Mouse (Mus musculus) E14TG2a.4 (cell line): ENCODE measurements at regions not wholly inside any gene's neighbourhood (a gene's known extent, or its start where the extent isn't known, plus 50 kb on each side); places are given as distances from the start of the nearest gene placed in this dataset.
A peak's percentile ranks its signal among the peaks of the same experiment; 100 is the strongest.
"Not testable (repeated sequence)": the region's sequence is repeated elsewhere in the genome, so short reads cannot be mapped to it uniquely, and the experiment has no call there.

Experiments
- H3K27me3 ChIP-seq: 2 replicates; pipeline ENCODE4 v1.6.1; 2014; ENCODE audit warnings: low read length, control low read depth; ENCODE audit not compliant: insufficient read depth
- H3K36me3 ChIP-seq: 2 replicates; pipeline ENCODE4 v1.6.1; 2014; ENCODE audit warnings: low read length, control low read depth; ENCODE audit not compliant: insufficient read depth
- H3K4me1 ChIP-seq: replicated peaks from 2 replicates; pipeline ENCODE4 v1.6.1; 2014; ENCODE audit warnings: low read depth, low read length, control low read depth
- H3K4me3 ChIP-seq: replicated peaks from 2 replicates; pipeline ENCODE4 v1.5.1; 2014; ENCODE audit warnings: mild to moderate bottlenecking, low read length
- H3K9me3 ChIP-seq: 2 replicates; pipeline ENCODE4 v1.6.1; 2014; ENCODE audit warnings: low read length, control low read depth
- CTCF ChIP-seq: conservative IDR thresholded peaks from 2 replicates; pipeline ENCODE4 v1.5.1; 2014; ENCODE audit warnings: low read length
- NANOG ChIP-seq: IDR thresholded peaks from 2 replicates; pipeline ENCODE4 v1.6.1; 2014; ENCODE audit warnings: borderline replicate concordance, low read length, mixed read lengths
- POU5F1 ChIP-seq: IDR thresholded peaks from 2 replicates; pipeline ENCODE4 v1.6.1; 2014; ENCODE audit warnings: low read length, borderline replicate concordance

DNA sequence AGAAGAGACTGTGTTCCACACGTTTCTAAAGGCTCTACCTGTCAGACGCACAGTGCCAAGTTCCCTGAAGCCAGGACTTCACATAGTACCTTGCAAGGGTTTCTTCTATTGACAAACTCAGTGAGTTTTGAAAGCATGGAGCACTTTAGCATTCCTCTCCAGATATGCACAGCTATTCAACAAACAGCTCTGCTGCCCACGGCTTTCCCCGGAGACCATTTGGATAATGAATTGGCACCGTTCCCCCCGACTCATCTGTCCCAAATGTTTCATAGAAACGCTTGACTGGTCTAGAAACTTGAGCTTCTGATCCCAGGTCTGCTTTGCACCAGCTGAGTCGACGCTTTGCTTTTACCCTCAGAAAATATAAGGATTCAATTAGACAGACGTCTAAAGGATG is 162.2 kb upstream of the St6galnac5 start:
- Histone ChIP-seq H3K27me3 (no peaks in the 10 kb centered on the region), H3K9me3 (no peaks in the 10 kb centered on the region), H3K4me3 (no peak overlapping the region), H3K4me1 (no peaks in the 10 kb centered on the region), H3K36me3 (no peaks in the 10 kb centered on the region)
- TF ChIP-seq POU5F1 = no peak
- TF ChIP-seq CTCF = no peak
- TF ChIP-seq NANOG = no peak

DNA sequence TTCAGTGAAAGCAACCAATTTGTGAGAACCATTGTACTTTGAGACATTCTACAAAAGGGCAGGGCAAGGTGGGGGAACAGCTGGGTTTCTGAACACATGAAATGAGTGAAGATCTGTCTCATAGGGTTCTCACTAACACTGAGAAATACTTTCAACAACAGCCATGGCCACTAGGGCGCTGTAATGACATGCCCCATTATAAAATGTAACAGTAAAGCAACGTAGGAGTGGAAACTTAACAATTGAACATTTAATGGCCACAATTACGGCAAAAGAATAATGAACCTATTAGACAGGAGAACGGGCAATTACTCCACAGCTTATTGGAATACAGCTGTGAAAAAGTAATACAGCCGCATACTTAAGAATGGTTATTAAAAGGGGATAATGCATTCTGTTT is 158.9 kb upstream of the St6galnac5 start:
- Histone ChIP-seq H3K9me3 (no peaks in the 10 kb centered on the region), H3K4me1 (no peaks in the 10 kb centered on the region), H3K36me3 (no peaks in the 10 kb centered on the region), H3K4me3 (no peak overlapping the region), H3K27me3 (no peaks in the 10 kb centered on the region)
- TF ChIP-seq POU5F1 (no peak), NANOG (no peak), CTCF (no peak)

GRCm38 (mm10) chr3:153125335-153125734 is 143.3 kb upstream of the St6galnac5 start:
- Histone ChIP-seq H3K4me3 (no peak overlapping the region), H3K36me3 (no peaks in the 10 kb centered on the region), H3K27me3 (no peaks in the 10 kb centered on the region), H3K4me1 (no peaks in the 10 kb centered on the region), H3K9me3 (no peaks in the 10 kb centered on the region)
- TF ChIP-seq NANOG = no peak
- TF ChIP-seq CTCF = no peak
- TF ChIP-seq POU5F1 = no peak

- H3K4me1 ChIP-seq = no peaks in the 10 kb centered on the region
- TF ChIP-seq NANOG = no peak
- no peak for TF ChIP-seq CTCF
- TF ChIP-seq POU5F1 = no peak
These were observed 139.9 kb upstream of the St6galnac5 start for GRCm38 (mm10) chr3:153121934-153122333.

GRCm38 (mm10) chr3:153119142-153119541 is 137.1 kb upstream of the St6galnac5 start:
- no peaks in the 10 kb centered on the region for H3K9me3 ChIP-seq
- no peaks in the 10 kb centered on the region for H3K36me3 ChIP-seq
- TF ChIP-seq CTCF (no peak), POU5F1 (no peak), NANOG (no peak)
- no peaks in the 10 kb centered on the region for H3K27me3 ChIP-seq
- H3K4me3 ChIP-seq = no peak overlapping the region
- H3K4me1 ChIP-seq = no peaks in the 10 kb centered on the region

More at GRCm38 (mm10) chr3:153121934-153122333, 139.9 kb upstream of the St6galnac5 start:
- Histone ChIP-seq H3K4me3 (no peak overlapping the region), H3K27me3 (no peaks in the 10 kb centered on the region), H3K9me3 (no peaks in the 10 kb centered on the region), H3K36me3 (no peaks in the 10 kb centered on the region)

- no peaks in the 10 kb centered on the region for H3K9me3 ChIP-seq
- H3K27me3 ChIP-seq = no peaks in the 10 kb centered on the region
- TF ChIP-seq POU5F1 = no peak
- TF ChIP-seq CTCF = no peak
- TF ChIP-seq NANOG = no peak
- H3K4me3 ChIP-seq = no peak overlapping the region
- H3K36me3 ChIP-seq = no peaks in the 10 kb centered on the region
- no peaks in the 10 kb centered on the region for H3K4me1 ChIP-seq
These were observed 136.6 kb upstream of the St6galnac5 start for GRCm38 (mm10) chr3:153118643-153119042.

- TF ChIP-seq POU5F1 = no peak
- no peak for TF ChIP-seq NANOG
- TF ChIP-seq CTCF = no peak
- Histone ChIP-seq H3K4me3 (no peak overlapping the region), H3K9me3 (peaks cover 23% of the 10 kb centered on the region), H3K27me3 (no peaks in the 10 kb centered on the region), H3K36me3 (no peaks in the 10 kb centered on the region), H3K4me1 (no peaks in the 10 kb centered on the region)
These were observed 123.5 kb upstream of the St6galnac5 start for GRCm38 (mm10) chr3:153105591-153105990.

DNA sequence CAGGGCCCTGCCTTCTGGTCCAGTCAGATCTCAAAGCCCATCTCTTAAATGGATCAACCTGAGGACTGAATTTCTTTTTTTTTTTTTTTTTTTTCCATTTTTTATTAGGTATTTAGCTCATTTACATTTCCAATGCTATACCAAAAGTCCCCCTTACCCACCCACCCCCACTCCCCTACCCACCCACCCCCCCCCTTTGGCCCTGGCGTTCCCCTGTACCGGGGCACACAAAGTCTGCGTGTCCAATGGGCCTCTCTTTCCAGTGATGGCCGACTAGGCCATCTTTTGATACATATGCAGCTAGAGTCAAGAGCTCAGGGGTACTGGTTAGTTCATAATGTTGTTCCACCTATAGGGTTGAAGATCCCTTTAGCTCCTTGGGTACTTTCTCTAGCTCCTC is 108.5 kb upstream of the St6galnac5 start:
- not testable (repeated sequence) for H3K4me3 ChIP-seq, H3K9me3 ChIP-seq, H3K36me3 ChIP-seq, H3K4me1 ChIP-seq
- peaks cover 10% of the 10 kb centered on the region for H3K27me3 ChIP-seq

GRCm38 (mm10) chr3:153085096-153085788 is 103.2 kb upstream of the St6galnac5 start:
- no peak for TF ChIP-seq POU5F1
- TF ChIP-seq CTCF = no peak
- no peak for TF ChIP-seq NANOG
- Histone ChIP-seq H3K27me3 (peaks cover 10% of the 10 kb centered on the region), H3K9me3 (no peaks in the 10 kb centered on the region), H3K4me1 (peaks cover 20% of the 10 kb centered on the region), H3K36me3 (no peaks in the 10 kb centered on the region), H3K4me3 (0 out of 2 replicates have a peak overlapping the region, but pooled peaks have one; percentile 26)
